Comparison of ENCODE assay signal across 11 mouse cellular contexts in genomic region chrX:166727823-166728621, GRCm38 (mm10).
DNase-seq lines count a peak whose midpoint lies in the region; ATAC-seq and TF ChIP-seq lines count a peak whose summit lies in the region.
"Had no signal": no experiment of that assay in that cellular context is flagged by ENCODE, and none has a peak within 500 bp of the region (broad histone marks: within the 10 kb centered on the region; RNA-seq: fewer than 3 reads in every experiment).

No protein-coding gene starts in this region.

- peak; percentile 5 for DNase-seq in gastrocnemius, postnatal 14 days
- DNase-seq in gastrocnemius, postnatal 4 days (ENCODE audit: low spot score in 2 of 2), result no peak
- DNase-seq in brain, embryonic 14.5 days (ENCODE audit: low read depth), result peak; percentile 83
- DNase-seq in midbrain, embryonic 11.5 days (ENCODE audit: low spot score, missing footprints), result peak; percentile 91
- DNase-seq in heart, adult 11 months, result no peak
- no peak for DNase-seq in adrenal gland, adult 2 months
- DNase-seq: heart, postnatal 4 days had no signal

- 0 out of 2 replicates have a peak overlapping the region, but pooled peaks have one; percentile 31 for H3K27ac ChIP-seq in forebrain, embryonic 13.5 days
- H3K27ac ChIP-seq in midbrain, embryonic 11.5 days (ENCODE audit: low read depth, low read length), result peak overlapping the region; percentile 35; the same call in 1 of the 2 replicates
- H3K27ac ChIP-seq: lung, embryonic 15.5 days; stomach, embryonic 15.5 days had no signal

- intact Hi-C loops in gastrocnemius, postnatal 14 days (cut with DNase I; ENCODE audit: low total_unique reads), result no loop called here

- ATAC-seq in forebrain, embryonic 13.5 days, result peak; percentile 89
- peak; percentile 97 for ATAC-seq in midbrain, embryonic 11.5 days (ENCODE audit: low FRiP score)
- ATAC-seq in frontal cortex, adult (ENCODE audit: low TSS enrichment), result no peak

- no peak for TF ChIP-seq CTCF in brain, embryonic 14.5 days (IDR thresholded peaks at IDR 0.05; ENCODE audit: borderline replicate concordance, extremely low read depth, insufficient read depth, insufficient read length)

- no peaks in the 10 kb centered on the region for H3K36me3 ChIP-seq in forebrain, embryonic 13.5 days (ENCODE audit: poor library complexity, severe bottlenecking)
- no peaks in the 10 kb centered on the region for H3K36me3 ChIP-seq in midbrain, embryonic 11.5 days (ENCODE audit: control insufficient read depth, insufficient read depth, low read length)
- H3K36me3 ChIP-seq: lung, embryonic 15.5 days; stomach, embryonic 15.5 days had no signal

- no peak overlapping the region for H3K9ac ChIP-seq in forebrain, embryonic 13.5 days
- H3K9ac ChIP-seq in midbrain, embryonic 11.5 days (ENCODE audit: low read length), result no peak overlapping the region
- H3K9ac ChIP-seq: lung, embryonic 15.5 days; stomach, embryonic 15.5 days had no signal

- H3K4me2 ChIP-seq in forebrain, embryonic 13.5 days, result no peak overlapping the region
- no peak overlapping the region for H3K4me2 ChIP-seq in midbrain, embryonic 11.5 days
- H3K4me2 ChIP-seq: lung, embryonic 15.5 days; stomach, embryonic 15.5 days had no signal

- H3K4me1 ChIP-seq in forebrain, embryonic 13.5 days, result peaks cover 6% of the 10 kb centered on the region; the same call in 1 of the 2 replicates
- peaks cover 2% of the 10 kb centered on the region; the same call in 1 of the 2 replicates for H3K4me1 ChIP-seq in midbrain, embryonic 11.5 days (ENCODE audit: control insufficient read depth, insufficient read depth, low read length)
- H3K4me1 ChIP-seq: lung, embryonic 15.5 days; stomach, embryonic 15.5 days had no signal

- peaks cover 4% of the 10 kb centered on the region; the same call in 1 of the 2 replicates for H3K27me3 ChIP-seq in forebrain, embryonic 13.5 days
- peaks cover 9% of the 10 kb centered on the region for H3K27me3 ChIP-seq in midbrain, embryonic 11.5 days (ENCODE audit: control insufficient read depth, insufficient read depth, low read length)
- H3K27me3 ChIP-seq: lung, embryonic 15.5 days; stomach, embryonic 15.5 days had no signal

- 27% methylated on average over 7 of the region's 7 CpGs for WGBS in forebrain, embryonic 13.5 days
- 23% methylated on average over 7 of the region's 7 CpGs for WGBS in midbrain, embryonic 11.5 days

- H3K4me3 ChIP-seq in forebrain, embryonic 13.5 days, result no peak overlapping the region
- H3K4me3 ChIP-seq in midbrain, embryonic 11.5 days (ENCODE audit: low read depth, low read length), result no peak overlapping the region
- H3K4me3 ChIP-seq: lung, embryonic 15.5 days; stomach, embryonic 15.5 days had no signal

- TF ChIP-seq POLR2A in brain, embryonic 14.5 days (IDR thresholded peaks at IDR 0.05; ENCODE audit: borderline replicate concordance, extremely low read depth, insufficient read depth, insufficient read length, poor library complexity, severe bottlenecking), result no peak

- H3K9me3 ChIP-seq in forebrain, embryonic 13.5 days (replicated peaks), result no peaks in the 10 kb centered on the region
- H3K9me3 ChIP-seq in midbrain, embryonic 11.5 days (ENCODE audit: control insufficient read depth, low read length), result no peaks in the 10 kb centered on the region
- H3K9me3 ChIP-seq: lung, embryonic 15.5 days; stomach, embryonic 15.5 days had no signal

Comparison
In these comparisons a context has a peak if more than half of its experiments do, and no peak if none do; other contexts are left out.
1. DNase-seq: peak in gastrocnemius, postnatal 14 days (single experiment), brain, embryonic 14.5 days (single experiment) and midbrain, embryonic 11.5 days (single experiment); none in gastrocnemius, postnatal 4 days (0 of 2), heart, adult 11 months (single experiment) and adrenal gland, adult 2 months (single experiment).